Mouse (Mus musculus): ENCODE measurements around the gene Mrgprd. TPM values are rescaled to one million over a fixed set of nuclear protein-coding genes. Genes with fewer than 3 reads are reported as not detected.

Gene Mrgprd
- polyA plus RNA-seq (2014; fragmentation: Illumina TruSeq; extraction: RNeasy Lipid Tissue Mini Kit (QIAGEN cat#74804); ENCODE audit: low replicate concordance), result not detected

DNA sequence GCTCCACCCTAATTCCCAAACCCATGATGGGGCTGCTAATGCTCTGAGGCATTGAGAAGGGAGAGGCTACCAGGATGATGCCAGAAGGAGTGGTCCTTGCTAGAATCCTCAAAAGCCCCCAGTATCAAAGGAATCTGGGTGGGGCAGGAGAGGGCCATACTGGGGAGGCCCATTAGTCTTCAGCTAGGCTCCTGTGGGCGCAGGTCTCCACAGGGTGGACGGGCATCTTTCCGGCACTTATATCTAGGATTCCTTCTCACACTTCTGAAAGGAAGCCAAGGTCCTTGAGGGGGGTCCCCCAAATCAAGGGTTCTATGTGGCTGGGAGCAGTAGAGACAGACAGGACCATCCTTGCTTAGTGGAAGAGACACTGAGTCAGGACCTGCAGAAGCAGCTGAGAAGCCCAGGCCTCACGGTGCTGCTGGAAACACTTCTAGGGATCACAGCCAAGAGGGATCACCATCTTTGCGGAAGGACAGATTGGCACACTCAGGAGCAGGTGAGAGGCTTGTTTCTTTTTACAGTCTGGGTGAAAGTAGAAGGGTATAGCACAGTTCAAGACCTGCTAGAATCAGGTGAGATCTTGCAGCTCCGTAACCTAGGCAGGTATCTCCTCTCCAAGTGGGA is at the start of gene Mrgprd:
TSS of gene Mrgprd (plus strand) at position 51 of the 627 bp plus-strand sequence.

GRCm38 (mm10) chr7:145283487-145284187 is 31.0 kb upstream of the Mrgprd start, which contains the start of gene Tpcn2:
Gene Tpcn2 (minus strand): TSS chr7:145284011.

DNA sequence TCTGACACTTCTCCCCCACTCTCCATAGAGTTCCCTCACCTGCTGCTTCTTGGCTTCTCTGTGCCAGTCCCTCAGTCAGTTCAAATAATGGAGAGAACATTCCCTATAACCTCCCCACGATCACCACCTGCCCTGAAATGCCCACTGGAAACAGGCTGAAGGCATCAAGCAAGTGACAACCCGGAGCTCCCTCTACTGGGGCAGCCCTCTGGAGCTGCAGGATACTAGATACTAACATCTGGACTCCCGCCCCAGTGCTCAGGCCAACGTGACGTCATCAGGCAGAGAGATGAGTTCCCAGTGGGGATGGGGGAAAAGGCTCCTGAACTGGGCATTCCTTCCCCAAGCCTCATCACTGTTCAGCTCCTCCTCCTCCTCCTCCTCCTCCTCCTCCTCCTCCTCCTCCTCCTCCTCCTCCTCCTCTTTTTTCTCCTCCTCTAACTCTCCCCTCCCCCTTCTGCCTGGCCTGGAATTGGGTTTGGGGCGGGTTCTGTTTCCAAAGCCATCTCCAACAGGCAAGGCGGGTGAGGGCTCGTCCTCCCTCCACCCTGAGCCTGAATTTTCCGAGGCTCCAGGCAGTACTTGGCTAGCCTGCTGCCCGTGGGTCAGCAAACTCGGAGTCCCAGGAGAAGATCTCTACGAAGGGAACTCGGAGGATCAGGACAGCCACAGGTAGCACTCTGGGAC is 14.2 kb upstream of the Mrgprd start, which contains the start of gene Mrgprf:
TSS of gene Mrgprf (plus strand) at position 508 of the 687 bp plus-strand sequence.

Other genes with a start within 250 kb of the Mrgprd start
- gene 1810010D01Rik, start 106.7 kb upstream of the Mrgprd start, polyA plus RNA-seq (2014; fragmentation: Illumina TruSeq; extraction: RNeasy Lipid Tissue Mini Kit (QIAGEN cat#74804); ENCODE audit: low replicate concordance), result not detected
- gene Tpcn2, start 30.8 kb upstream of the Mrgprd start, polyA plus RNA-seq (2014; fragmentation: Illumina TruSeq; extraction: RNeasy Lipid Tissue Mini Kit (QIAGEN cat#74804); ENCODE audit: low replicate concordance), result 0.48 TPM
- not detected for gene Mrgprf, start 14.0 kb upstream of the Mrgprd start, polyA plus RNA-seq (2014; fragmentation: Illumina TruSeq; extraction: RNeasy Lipid Tissue Mini Kit (QIAGEN cat#74804); ENCODE audit: low replicate concordance)